Mouse (Mus musculus): ENCODE measurements at regions not wholly inside any gene's neighbourhood (a gene's known extent, or its start where the extent isn't known, plus 50 kb on each side); places are given as distances from the start of the nearest gene placed in this dataset.

DNA sequence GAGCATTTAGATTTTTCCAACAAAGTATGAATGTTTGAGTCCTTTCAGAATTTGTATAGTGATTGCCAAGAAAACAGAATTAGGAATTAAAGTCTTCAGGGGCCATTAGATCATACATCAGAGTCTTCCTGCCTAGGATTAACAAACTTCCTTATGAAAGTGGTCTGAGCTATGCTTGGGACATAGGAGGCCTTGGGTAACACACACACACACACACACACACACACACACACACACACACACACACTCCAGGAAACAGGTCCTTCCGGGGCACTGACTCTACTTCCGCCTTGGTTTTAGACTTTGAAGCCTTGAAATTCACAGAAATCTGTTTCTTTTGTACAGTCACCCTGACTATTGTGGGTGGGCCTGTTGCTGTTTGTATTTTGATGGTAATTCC is 80.0 kb upstream of the Ddhd1 start:
- TF ChIP-seq ZC3H11A (IDR thresholded peaks at IDR 0.05; ENCODE audit: borderline replicate concordance, low read depth, low read length): no peak
- TF ChIP-seq CHD2 (IDR thresholded peaks at IDR 0.05; ENCODE audit: low read depth, low read length): no peak
- no peak for TF ChIP-seq HCFC1 (IDR thresholded peaks at IDR 0.05; ENCODE audit: borderline replicate concordance, insufficient read depth, low read length)
- TF ChIP-seq ZNF384 (IDR thresholded peaks at IDR 0.05; ENCODE audit: low read depth, low read length): no peak

All from ES-E14 (cell line).